Mouse (Mus musculus): ENCODE data around the gene Adpgk. TPM values are rescaled to one million over a fixed set of nuclear protein-coding genes. Genes with fewer than 3 reads are reported as not detected.

Adpgk gene
- total RNA-seq, 1 experiment from 2014 or later, result 24.9 TPM

DNA sequence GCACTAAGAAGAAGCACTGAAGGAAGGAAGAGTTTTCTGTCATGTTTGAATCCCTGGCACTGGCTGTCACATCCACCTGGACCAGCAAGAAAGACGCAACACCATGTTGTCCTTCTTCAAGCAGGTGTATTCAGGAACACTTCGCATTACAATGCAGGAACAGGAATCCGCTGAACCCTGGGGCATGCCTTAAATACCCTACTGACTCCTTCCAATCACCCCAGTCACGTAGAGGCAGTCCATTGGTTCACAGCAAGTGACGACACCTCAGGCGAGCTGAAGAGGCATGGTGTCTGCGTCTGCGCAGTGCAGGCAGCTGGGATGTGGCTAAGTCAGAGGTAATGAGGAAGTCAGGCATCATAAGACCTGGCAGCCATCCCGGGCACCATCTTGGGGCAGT lies 78.3 kb downstream of the Adpgk start:
- no peak for DNase-seq

Other genes starting within 250 kb of the Adpgk start
- gene Bbs4, start 62.0 kb downstream of the Adpgk start, total RNA-seq (2021), result 7.2 and 8.7 TPM in 2 replicates
- gene Arih1, start 195.1 kb downstream of the Adpgk start, total RNA-seq (2021), result 94.2 and 107 TPM in 2 replicates
- gene Hexa, start 248.0 kb downstream of the Adpgk start, total RNA-seq (2021), result 81.3 and 83.2 TPM in 2 replicates
- 0.82 and 1.7 TPM in 2 replicates for gene Tmem202, start 248.3 kb downstream of the Adpgk start, total RNA-seq (2021)